Mouse (Mus musculus) megakaryocyte, embryonic 14.5 days (primary cell): ENCODE measurements around the gene Hist1h2bm.

Experiments
- FLI1 ChIP-seq: IDR thresholded peaks from 2 replicates; pipeline ENCODE4 v1.6.1; 2012; ENCODE audit warnings: low read length, inconsistent platforms, mixed read lengths
- GATA1 ChIP-seq: IDR thresholded peaks from 3 replicates; pipeline ENCODE4 v1.6.1; 2012; ENCODE audit warnings: mixed read lengths, low read length, inconsistent platforms, borderline replicate concordance

- TF ChIP-seq GATA1: no peak
- no peak for TF ChIP-seq FLI1
Observed at GRCm38 (mm10) chr13:21751417-21751816, 29.6 kb downstream of the Hist1h2bm start.
